Mouse (Mus musculus) G1E-ER4 (cell line): Measurements from ENCODE around the gene Cd9. TPM values are rescaled to one million over a fixed set of nuclear protein-coding genes. Genes with fewer than 3 reads are reported as not detected.

Experiments used
- GATA1 ChIP-seq: IDR thresholded peaks from one replicate; pipeline ENCODE4 v1.8.0; 2012; ENCODE audit warnings: low read length, inconsistent platforms
- polyA plus RNA-seq: library from polyadenylated mRNA; stranded (reverse); fragments of >175 nt; gene quantifications from 2 replicates; pipeline ENCODE4 v1.2.3, GENCODE M21; 2012

The Cd9 gene
- polyA plus RNA-seq, 1 experiment = not detected

DNA sequence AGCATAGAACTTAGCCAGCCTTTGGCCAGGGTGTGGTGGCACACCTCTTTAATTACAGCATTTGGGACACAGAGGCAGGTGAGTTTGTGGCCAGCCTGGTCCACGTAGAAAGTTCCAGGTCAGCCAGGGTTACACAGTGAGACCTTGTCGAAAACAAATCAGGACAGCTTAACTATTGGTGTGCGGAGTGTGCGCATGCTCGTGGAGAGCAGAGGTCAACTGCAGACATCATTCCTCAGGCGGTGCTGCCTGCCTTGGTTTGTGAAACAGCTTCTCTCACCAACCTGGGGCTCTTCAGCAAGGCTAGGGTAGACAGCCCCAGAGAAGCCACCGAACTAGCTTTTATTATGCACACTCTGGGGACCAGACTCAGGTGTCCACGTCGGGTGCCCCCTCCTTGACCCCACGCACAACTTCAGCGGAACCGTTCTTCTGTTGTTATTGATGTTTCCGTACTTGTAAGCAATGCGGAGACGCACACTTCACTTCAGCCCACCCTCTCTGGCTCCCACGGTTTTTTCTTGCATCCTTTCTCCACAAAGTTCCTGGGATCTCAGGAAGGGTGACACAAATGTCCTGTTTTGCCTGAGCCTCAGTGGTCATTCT is 74.0 kb downstream of the Cd9 start:
- TF ChIP-seq GATA1 = no peak

DNA sequence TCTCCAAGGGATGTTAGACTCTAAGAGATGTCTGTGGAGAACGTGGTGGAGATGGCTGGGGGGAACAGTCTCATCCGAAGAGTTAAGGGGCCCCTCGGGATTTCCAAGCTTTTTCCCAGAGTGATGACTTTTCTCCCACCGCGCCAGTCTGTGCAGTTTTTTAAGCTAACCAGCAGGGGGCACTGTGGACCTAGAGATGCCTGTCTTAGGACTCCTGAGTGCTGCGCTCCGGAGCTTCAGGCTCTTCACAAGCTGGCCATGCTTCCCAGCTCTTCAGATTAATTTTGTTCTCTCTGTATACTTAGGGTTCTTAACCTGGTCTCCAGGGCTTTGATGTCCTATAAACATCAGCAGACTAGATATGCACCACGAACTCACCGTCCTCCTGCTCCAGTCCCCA is 75.8 kb downstream of the Cd9 start:
- TF ChIP-seq GATA1 = no peak

DNA sequence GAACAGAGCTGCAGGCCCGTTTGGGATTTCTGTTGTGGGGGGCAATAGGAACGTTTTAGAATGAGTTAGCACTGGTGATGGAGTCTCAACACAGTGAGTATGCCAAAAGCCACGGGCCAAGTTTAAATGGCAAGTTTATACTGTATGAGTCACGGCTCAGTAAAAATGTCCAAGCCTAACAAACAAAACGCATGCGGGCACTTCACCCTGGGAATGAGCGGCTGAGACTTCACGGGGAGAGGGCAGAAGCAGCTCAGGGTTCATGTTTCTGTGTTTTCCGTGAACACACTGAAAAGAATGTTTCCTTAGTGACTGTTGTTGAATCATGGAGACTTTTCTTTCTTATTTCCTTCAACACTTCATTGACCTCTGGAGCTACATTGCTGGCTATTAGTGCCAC is 81.3 kb downstream of the Cd9 start:
- TF ChIP-seq GATA1 = no peak

DNA sequence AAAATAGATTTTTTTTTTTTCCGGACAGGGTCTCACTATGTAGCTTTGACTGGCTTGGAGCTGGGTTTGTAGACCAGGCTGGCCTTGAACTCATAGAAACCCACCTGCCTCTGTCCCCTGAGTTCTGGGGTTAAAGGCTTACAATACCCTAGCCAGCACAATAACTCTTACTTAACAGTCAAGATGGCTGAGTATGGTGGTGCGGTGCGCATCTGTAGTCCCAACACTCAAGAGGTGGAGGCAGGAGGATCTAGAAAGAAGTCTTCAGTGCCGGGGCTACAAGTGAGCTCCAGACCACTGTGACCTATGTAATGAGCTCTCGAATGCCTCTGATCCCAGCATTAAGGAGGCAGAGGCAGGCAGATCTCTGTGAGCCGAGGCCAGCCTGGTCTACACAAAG is 82.9 kb downstream of the Cd9 start:
- no peak for TF ChIP-seq GATA1

DNA sequence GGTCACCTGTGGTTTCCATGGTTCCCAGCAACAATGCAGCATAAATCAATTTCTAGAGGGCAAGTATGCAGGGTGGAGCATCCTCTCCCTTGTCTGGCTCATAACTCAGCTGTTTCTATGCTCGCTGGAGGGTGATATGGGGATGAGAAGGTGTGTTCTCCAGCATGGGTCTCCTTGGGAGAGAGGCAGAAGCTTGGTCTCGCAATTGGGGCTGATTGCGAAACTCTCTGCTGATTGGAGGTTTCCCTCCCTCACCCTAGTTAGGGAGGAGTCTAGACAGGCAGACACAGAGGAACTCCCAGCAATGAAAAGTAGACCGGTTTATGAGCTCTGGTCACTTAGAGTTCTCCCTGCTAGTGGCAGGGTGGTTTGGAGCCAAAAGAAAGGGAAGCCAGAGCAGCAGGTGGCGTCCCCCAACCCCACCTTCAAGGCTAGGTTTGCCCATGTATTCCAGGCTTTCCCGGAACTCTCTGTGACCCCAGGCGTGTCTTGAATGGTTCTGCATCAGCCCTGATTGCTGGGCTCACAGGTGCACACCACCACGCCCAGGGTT is 83.5 kb downstream of the Cd9 start:
- TF ChIP-seq GATA1 = no peak

DNA sequence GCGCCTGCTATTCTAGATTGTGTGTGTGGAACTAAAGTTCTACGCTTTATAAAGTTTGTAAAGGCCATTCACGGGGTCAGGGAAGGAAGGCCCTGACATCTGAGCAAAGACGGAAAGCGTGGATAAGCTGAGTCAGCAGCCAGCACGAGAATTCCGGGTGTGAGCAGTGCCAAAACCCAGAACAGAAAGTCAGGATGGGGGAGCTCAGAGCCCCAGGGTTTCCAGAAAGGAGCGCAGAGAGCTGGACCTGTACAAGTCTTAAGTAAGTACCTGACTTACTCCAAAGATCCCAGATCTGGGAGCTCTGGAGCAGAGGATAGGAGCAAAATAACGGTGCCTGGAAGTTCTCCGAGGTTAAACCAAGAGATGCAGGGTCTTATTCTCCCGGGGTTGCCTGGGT is 84.0 kb downstream of the Cd9 start:
- TF ChIP-seq GATA1 = no peak

Other genes with a start within 250 kb of the Cd9 start
- not detected in 2 replicates for gene Tuba3a, start 208.7 kb downstream of the Cd9 start, polyA plus RNA-seq
- not detected in 2 replicates for gene Ltbr, start 180.9 kb downstream of the Cd9 start, polyA plus RNA-seq
- gene Scnn1a, start 174.1 kb downstream of the Cd9 start, polyA plus RNA-seq = not detected in 2 replicates
- not detected in 2 replicates for gene Tnfrsf1a, start 145.4 kb downstream of the Cd9 start, polyA plus RNA-seq
- gene Plekhg6, start 114.0 kb downstream of the Cd9 start, polyA plus RNA-seq = not detected in 2 replicates
- gene Vwf, start 52.0 kb upstream of the Cd9 start, polyA plus RNA-seq = not detected in 2 replicates
- gene Ano2, start 195.6 kb upstream of the Cd9 start, polyA plus RNA-seq = not detected in 2 replicates